Mouse (Mus musculus): Measurements from ENCODE around the gene Hsd17b3. TPM values are rescaled to one million over a fixed set of nuclear protein-coding genes. Genes with fewer than 3 reads are reported as not detected.
A peak's percentile ranks its signal among the peaks of the same experiment; 100 is the strongest.

The Hsd17b3 gene
- total and polyA plus RNA-seq, 2 experiments from 2014 or later, result 0.18 TPM; not detected in 1

DNA sequence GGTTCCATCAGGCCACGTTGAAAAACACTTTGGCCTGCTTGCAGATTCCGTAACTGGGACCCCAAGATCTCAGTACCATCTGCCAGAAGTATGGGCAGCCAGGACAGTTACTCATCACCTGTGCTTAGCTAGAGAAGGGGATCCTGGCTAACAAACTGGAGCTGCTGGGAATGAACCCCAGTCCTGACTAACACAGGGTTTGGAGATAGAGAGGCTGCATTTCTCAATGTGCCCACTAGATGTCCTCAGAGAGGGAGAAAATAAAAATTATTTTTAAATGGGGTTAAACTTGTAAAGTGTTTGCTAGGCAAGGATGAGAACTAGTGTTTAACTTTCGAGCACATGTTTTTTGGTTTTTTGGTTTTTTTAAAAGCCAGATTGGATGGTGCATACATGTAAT, 11.2 kb upstream of the Hsd17b3 start:
- peak; percentile 77 for TF ChIP-seq CTCF (IDR thresholded peaks at IDR 0.05; ENCODE audit: low read depth)
- no peak overlapping the region for H3K9ac ChIP-seq
- H3K27me3 ChIP-seq (ENCODE audit: insufficient read depth, low read length), result no peaks in the 10 kb centered on the region
- H3K4me1 ChIP-seq (ENCODE audit: insufficient read depth), result no peaks in the 10 kb centered on the region
- 69% methylated on average over 3 of the region's 3 CpGs for WGBS
- no peak overlapping the region for H3K27ac ChIP-seq (ENCODE audit: low read depth, low read length)
- H3K4me3 ChIP-seq (ENCODE audit: low read depth, low read length), result no peak overlapping the region
- peak; percentile 60; the same call in 1 of the 2 replicates for ATAC-seq
- no peak overlapping the region for H3K4me2 ChIP-seq (ENCODE audit: low read depth)
- H3K36me3 ChIP-seq (ENCODE audit: insufficient read depth), result no peaks in the 10 kb centered on the region
- H3K9me3 ChIP-seq (ENCODE audit: low read length), result no peaks in the 10 kb centered on the region
- peak; percentile 78 for DNase-seq

DNA sequence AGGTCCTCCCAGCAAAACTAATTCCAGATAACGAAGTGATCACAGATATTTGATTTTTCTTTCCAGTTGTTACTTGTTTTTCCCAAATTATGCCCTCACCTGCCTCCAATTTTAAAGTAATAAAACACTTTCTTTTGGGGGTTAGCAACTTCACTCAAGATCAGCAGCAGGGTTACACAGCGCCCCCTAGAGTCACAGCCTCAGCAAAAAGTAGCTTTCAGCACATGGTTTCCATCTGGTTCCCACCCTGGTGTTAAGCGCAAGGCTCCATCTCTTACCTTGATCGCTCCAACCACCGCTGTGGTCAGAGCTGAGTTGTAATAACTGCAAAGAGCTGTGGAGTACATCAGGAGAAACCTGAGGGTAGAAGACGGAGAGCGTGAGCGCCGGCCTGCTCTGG, 10.0 kb upstream of the Hsd17b3 start:
- WGBS, result 76% methylated on average over 9 of the region's 9 CpGs
- peak; percentile 47 for TF ChIP-seq CTCF (IDR thresholded peaks at IDR 0.05; ENCODE audit: low read depth)

DNA sequence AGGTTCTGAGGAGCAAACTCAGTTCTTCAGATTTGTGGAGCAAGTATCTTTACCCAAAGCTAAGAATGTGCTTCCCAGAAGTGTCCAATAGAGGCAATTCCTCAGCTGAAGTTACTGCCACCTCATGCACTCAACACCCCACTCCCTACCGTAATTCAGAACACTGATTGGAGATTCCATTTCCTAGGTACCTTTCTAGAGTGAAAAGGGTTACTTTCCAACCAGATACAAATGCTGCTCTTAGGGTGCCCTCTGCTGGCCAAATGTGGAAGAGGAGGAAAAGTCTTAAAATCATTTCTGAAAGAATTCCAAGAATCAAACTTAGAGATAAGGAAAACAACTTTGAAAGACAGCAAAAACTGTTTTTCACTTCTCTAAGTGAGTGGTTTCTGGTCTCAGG, 4.3 kb upstream of the Hsd17b3 start:
- ATAC-seq (peak; percentile 69; the same call in 1 of the 2 replicates), DNase-seq (peak; percentile 89)
- Histone ChIP-seq H3K9ac (no peak overlapping the region), H3K4me3 (ENCODE audit: low read depth, low read length) (no peak overlapping the region), H3K36me3 (ENCODE audit: insufficient read depth) (no peaks in the 10 kb centered on the region), H3K4me1 (ENCODE audit: insufficient read depth) (no peaks in the 10 kb centered on the region), H3K27me3 (ENCODE audit: insufficient read depth, low read length) (no peaks in the 10 kb centered on the region), H3K27ac (ENCODE audit: low read depth, low read length) (no peak overlapping the region), H3K9me3 (ENCODE audit: low read length) (no peaks in the 10 kb centered on the region), H3K4me2 (ENCODE audit: low read depth) (no peak overlapping the region)
- 9% methylated on average over 1 of the region's 1 CpGs for WGBS
- TF ChIP-seq CTCF (IDR thresholded peaks at IDR 0.05; ENCODE audit: low read depth), result peak; percentile 85

More for the DNA sequence above, 10.0 kb upstream of the Hsd17b3 start:
- Histone ChIP-seq H3K9ac (no peak overlapping the region), H3K4me1 (ENCODE audit: insufficient read depth) (no peaks in the 10 kb centered on the region), H3K36me3 (ENCODE audit: insufficient read depth) (no peaks in the 10 kb centered on the region), H3K4me2 (ENCODE audit: low read depth) (no peak overlapping the region), H3K9me3 (ENCODE audit: low read length) (no peaks in the 10 kb centered on the region), H3K27ac (ENCODE audit: low read depth, low read length) (no peak overlapping the region), H3K27me3 (ENCODE audit: insufficient read depth, low read length) (no peaks in the 10 kb centered on the region), H3K4me3 (ENCODE audit: low read depth, low read length) (no peak overlapping the region)
- DNase-seq (no peak), ATAC-seq (no peak)

DNA sequence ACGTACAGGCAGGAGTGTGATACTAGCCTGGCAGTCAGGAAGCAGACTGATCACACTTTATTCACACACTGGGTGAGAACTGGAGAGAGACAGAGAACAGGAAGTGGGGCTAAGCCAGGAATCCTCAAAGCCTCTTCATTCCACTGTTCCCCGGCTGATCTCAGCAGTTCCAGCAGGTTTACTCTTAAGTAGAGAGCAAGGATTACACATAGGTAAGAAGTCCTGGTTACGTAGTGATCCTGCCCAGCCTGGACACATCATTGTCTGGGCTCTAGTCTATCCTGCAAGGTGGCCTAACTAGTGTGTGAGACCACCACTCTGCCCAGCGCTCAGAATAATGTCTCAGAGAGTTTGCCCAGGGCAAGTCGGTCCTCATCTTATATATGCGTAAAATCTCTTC, 3.7 kb upstream of the Hsd17b3 start:
- H3K9ac ChIP-seq, result no peak overlapping the region
- 72% methylated on average over 6 of the region's 6 CpGs for WGBS
- no peak for ATAC-seq

DNA sequence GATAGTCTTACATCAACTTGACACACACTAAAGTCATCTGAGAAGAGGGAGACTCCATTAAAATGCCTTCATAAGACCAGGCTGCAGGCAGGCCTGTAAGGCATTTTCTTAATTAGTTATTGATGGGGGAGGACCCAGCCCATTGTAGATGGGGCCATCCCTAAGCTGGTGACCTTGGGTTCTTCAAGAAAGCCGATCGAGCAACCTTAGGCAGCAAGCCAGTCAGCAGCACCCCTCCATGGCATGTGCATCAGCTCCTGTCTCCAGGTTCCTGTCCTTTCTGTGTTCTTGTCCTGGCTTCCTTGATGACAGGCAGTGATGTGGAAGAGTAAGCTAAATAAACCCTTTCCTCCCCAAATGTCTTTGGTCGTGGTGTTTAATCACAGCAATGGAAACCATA, 3.1 kb upstream of the Hsd17b3 start:
- H3K27ac ChIP-seq (ENCODE audit: low read depth, low read length), result no peak overlapping the region
- DNase-seq (no peak), ATAC-seq (no peak)
- no peak for TF ChIP-seq CTCF (IDR thresholded peaks at IDR 0.05; ENCODE audit: low read depth)
- no peak overlapping the region for H3K4me3 ChIP-seq (ENCODE audit: low read depth, low read length)
- H3K9me3 ChIP-seq (ENCODE audit: low read length), result no peaks in the 10 kb centered on the region
- no peaks in the 10 kb centered on the region for H3K27me3 ChIP-seq (ENCODE audit: insufficient read depth, low read length)
- no peak overlapping the region for H3K9ac ChIP-seq
- no peaks in the 10 kb centered on the region for H3K36me3 ChIP-seq (ENCODE audit: insufficient read depth)
- 72% methylated on average over 3 of the region's 3 CpGs for WGBS
- no peaks in the 10 kb centered on the region for H3K4me1 ChIP-seq (ENCODE audit: insufficient read depth)
- H3K4me2 ChIP-seq (ENCODE audit: low read depth), result no peak overlapping the region

More for the DNA sequence above, 3.7 kb upstream of the Hsd17b3 start:
- no peak overlapping the region for H3K27ac ChIP-seq (ENCODE audit: low read depth, low read length)
- no peaks in the 10 kb centered on the region for H3K9me3 ChIP-seq (ENCODE audit: low read length)
- H3K27me3 ChIP-seq (ENCODE audit: insufficient read depth, low read length), result no peaks in the 10 kb centered on the region
- no peak overlapping the region for H3K4me3 ChIP-seq (ENCODE audit: low read depth, low read length)
- H3K4me2 ChIP-seq (ENCODE audit: low read depth), result no peak overlapping the region
- H3K36me3 ChIP-seq (ENCODE audit: insufficient read depth), result no peaks in the 10 kb centered on the region
- H3K4me1 ChIP-seq (ENCODE audit: insufficient read depth), result no peaks in the 10 kb centered on the region
- no peak for TF ChIP-seq CTCF (IDR thresholded peaks at IDR 0.05; ENCODE audit: low read depth)
- no peak for DNase-seq

DNA sequence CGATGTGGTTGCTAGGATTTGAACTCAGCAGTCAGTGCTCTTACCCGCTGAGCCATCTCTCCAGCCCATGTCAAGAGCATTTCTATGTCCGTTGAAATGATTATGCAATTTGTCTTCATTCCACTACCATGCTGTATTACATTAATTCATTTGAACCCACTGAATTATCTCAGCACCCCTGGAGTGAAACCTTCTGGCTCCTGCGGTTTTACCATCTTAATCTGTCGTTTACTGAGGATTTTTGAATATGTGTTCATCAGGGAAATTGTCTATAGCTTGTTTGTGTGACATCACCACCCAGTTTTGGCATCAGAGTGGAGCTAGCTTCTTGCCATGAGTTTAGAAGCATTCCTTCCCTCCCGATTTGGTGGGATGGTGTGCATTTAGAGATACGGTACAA, 2.0 kb upstream of the Hsd17b3 start:
- Histone ChIP-seq H3K9ac (no peak overlapping the region), H3K9me3 (ENCODE audit: low read length) (no peaks in the 10 kb centered on the region), H3K4me1 (ENCODE audit: insufficient read depth) (no peaks in the 10 kb centered on the region), H3K4me2 (ENCODE audit: low read depth) (no peak overlapping the region), H3K27ac (ENCODE audit: low read depth, low read length) (no peak overlapping the region), H3K4me3 (ENCODE audit: low read depth, low read length) (no peak overlapping the region), H3K36me3 (ENCODE audit: insufficient read depth) (no peaks in the 10 kb centered on the region), H3K27me3 (ENCODE audit: insufficient read depth, low read length) (no peaks in the 10 kb centered on the region)
- no peak for TF ChIP-seq CTCF (IDR thresholded peaks at IDR 0.05; ENCODE audit: low read depth)
- DNase-seq (no peak), ATAC-seq (no peak)
- 53% methylated on average over 7 of the region's 7 CpGs for WGBS

DNA sequence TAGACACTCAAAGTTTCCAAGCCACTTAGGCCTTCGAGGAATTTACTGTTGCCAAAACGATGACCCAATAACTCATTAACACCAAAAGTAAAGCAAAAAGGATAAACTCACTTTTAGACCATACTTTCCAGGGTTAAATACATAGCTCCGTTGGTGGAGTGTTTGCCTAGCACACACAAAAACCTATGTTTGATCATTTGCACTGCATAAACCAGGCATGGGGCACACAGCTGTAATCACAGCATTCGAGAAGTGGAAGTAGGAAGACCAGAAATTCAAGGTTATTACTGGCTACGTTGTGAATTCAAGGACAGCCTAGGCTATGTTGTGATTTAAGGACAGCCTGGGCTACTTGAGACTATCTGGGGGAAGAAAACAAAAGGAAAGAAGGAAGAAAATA, 1.2 kb upstream of the Hsd17b3 start:
- 87% methylated on average over 5 of the region's 5 CpGs for WGBS
- ATAC-seq, result no peak
- H3K27ac ChIP-seq (ENCODE audit: low read depth, low read length), result no peak overlapping the region
- H3K9me3 ChIP-seq (ENCODE audit: low read length), result no peaks in the 10 kb centered on the region
- H3K4me1 ChIP-seq (ENCODE audit: insufficient read depth), result no peaks in the 10 kb centered on the region
- H3K4me3 ChIP-seq (ENCODE audit: low read depth, low read length), result no peak overlapping the region
- no peaks in the 10 kb centered on the region for H3K27me3 ChIP-seq (ENCODE audit: insufficient read depth, low read length)
- no peaks in the 10 kb centered on the region for H3K36me3 ChIP-seq (ENCODE audit: insufficient read depth)
- H3K4me2 ChIP-seq (ENCODE audit: low read depth), result no peak overlapping the region
- TF ChIP-seq CTCF (IDR thresholded peaks at IDR 0.05; ENCODE audit: low read depth), result no peak
- H3K9ac ChIP-seq, result no peak overlapping the region
- no peak for DNase-seq

DNA sequence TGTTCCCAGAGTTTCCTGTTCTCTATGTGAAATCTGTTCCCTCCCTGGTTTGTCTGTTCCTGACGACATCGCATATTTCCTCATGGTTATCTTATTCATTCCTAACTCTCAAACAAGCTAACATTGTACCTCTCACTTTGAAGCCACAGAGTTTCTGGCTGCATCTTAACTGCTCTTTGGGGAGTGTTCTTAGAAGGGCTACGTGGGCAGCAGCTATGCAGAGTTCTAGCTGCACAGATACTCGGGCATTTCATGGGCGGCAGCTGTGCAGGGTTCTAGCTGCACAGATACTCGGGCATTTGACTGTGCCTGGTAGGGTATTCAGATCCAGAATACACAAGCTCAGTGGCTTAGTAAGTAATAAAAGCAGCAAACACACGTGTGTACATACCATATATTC, 973 bp downstream of the Hsd17b3 start:
- ATAC-seq, result no peak
- 85% methylated on average over 7 of the region's 7 CpGs for WGBS
- no peaks in the 10 kb centered on the region for H3K36me3 ChIP-seq (ENCODE audit: insufficient read depth)
- no peak overlapping the region for H3K9ac ChIP-seq
- no peaks in the 10 kb centered on the region for H3K4me1 ChIP-seq (ENCODE audit: insufficient read depth)
- H3K4me2 ChIP-seq (ENCODE audit: low read depth), result no peak overlapping the region
- no peaks in the 10 kb centered on the region for H3K27me3 ChIP-seq (ENCODE audit: insufficient read depth, low read length)
- H3K9me3 ChIP-seq (ENCODE audit: low read length), result no peaks in the 10 kb centered on the region
- no peak overlapping the region for H3K4me3 ChIP-seq (ENCODE audit: low read depth, low read length)
- no peak for TF ChIP-seq CTCF (IDR thresholded peaks at IDR 0.05; ENCODE audit: low read depth)
- DNase-seq, result no peak
- no peak overlapping the region for H3K27ac ChIP-seq (ENCODE audit: low read depth, low read length)
